Mouse (Mus musculus) bone marrow, adult 2 months (tissue): ENCODE data around the gene Calca. TPM values are rescaled to one million over a fixed set of nuclear protein-coding genes. Genes with fewer than 3 reads are reported as not detected.

Experiments
- H3K27ac ChIP-seq: fragments of 200-500 bp; 2 replicates; pipeline ENCODE4 v1.5.1; 2012; ENCODE audit warnings: low read depth, mild to moderate bottlenecking, control low read depth, inconsistent platforms, low read length; ENCODE audit not compliant: control insufficient read depth, poor library complexity, insufficient read depth
- H3K4me1 ChIP-seq: fragments of 200-500 bp; 2 replicates; pipeline ENCODE4 v1.6.1; 2011; ENCODE audit warnings: low read length; ENCODE audit not compliant: control insufficient read depth, insufficient read depth
- H3K4me3 ChIP-seq: fragments of 200-500 bp; replicated peaks from 2 replicates; pipeline ENCODE3; 2011; ENCODE audit warnings: mild to moderate bottlenecking, low read depth, low read length, control low read depth; ENCODE audit not compliant: control insufficient read depth
- CTCF ChIP-seq: fragments of 200-500 bp; IDR thresholded peaks from 2 replicates; pipeline ENCODE4 v1.5.1; 2011; ENCODE audit warnings: low read length, control low read depth; ENCODE audit not compliant: control insufficient read depth, insufficient read depth
- POLR2A ChIP-seq: fragments of 200-500 bp; IDR thresholded peaks from 2 replicates; pipeline ENCODE4 v1.6.1; 2011; ENCODE audit warnings: low read depth, mild to moderate bottlenecking, control low read depth, low read length, borderline replicate concordance; ENCODE audit not compliant: control insufficient read depth
- WGBS: fragments of 180-500 bp; shearing (Covaris S2); methylation state at CpG from one replicate; pipeline ENCODE4 v1.1.7; 2018; 5-methylcytosine and 5-hydroxymethylcytosine counted together
- polyA plus RNA-seq: library from polyadenylated mRNA; stranded (reverse); fragments of >200 nt; gene quantifications from 2 replicates; pipeline ENCODE4 v1.2.4, GENCODE M21; 2011; ENCODE audit warnings: low replicate concordance; ENCODE audit not compliant: missing spikeins, insufficient read depth, insufficient read length

The Calca gene
- polyA plus RNA-seq, 1 experiment: 6.9 TPM

- no peaks in the 10 kb centered on the region for H3K4me1 ChIP-seq
- no peak overlapping the region for H3K4me3 ChIP-seq
- 66% methylated on average over 2 of the region's 2 CpGs for WGBS
- no peak overlapping the region for H3K27ac ChIP-seq
- TF ChIP-seq POLR2A (no peak), CTCF (no peak)
Measured at GRCm38 (mm10) chr7:114582441-114582840, 53.7 kb downstream of the Calca start.

Other genes with a start within 250 kb of the Calca start
- 1.3 and 2.4 TPM in 2 replicates for gene Pde3b, start 221.1 kb downstream of the Calca start, polyA plus RNA-seq
- gene Cyp2r1, start 73.4 kb downstream of the Calca start, polyA plus RNA-seq: 1.2 TPM in 1 of 2 replicates, not detected in the other
- not detected in 2 replicates for gene Calcb, start 82.3 kb upstream of the Calca start, polyA plus RNA-seq
- gene Insc, start 107.3 kb upstream of the Calca start, polyA plus RNA-seq: not detected in 2 replicates